Mouse (Mus musculus): ENCODE results near the gene Ide.

Ide gene

GRCm38 (mm10) chr19:37337752-37338151, at the start of gene Ide:
Ide (minus strand) TSS chr19:37337852.
- DNase-seq = no peak

DNA sequence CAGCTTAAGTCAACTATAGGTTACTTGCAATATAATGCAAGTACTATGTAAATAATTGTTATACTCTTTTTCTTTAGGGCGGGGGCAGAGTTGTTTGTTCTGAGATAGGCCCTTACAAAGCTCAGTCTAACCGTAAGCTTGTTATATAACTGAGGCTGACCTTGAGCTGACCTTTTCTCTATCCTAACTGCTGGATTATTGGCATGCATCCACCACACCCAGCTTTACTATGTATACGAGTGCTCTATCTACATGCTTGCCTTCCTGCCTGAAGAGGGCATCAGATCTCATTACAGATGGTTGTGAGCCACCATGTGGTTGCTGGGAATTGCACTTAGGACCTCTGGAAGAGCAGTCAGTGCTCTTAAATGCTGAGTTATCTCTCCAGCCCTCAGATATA, 48.5 kb upstream of the Ide start:
- DNase-seq = no peak

DNA sequence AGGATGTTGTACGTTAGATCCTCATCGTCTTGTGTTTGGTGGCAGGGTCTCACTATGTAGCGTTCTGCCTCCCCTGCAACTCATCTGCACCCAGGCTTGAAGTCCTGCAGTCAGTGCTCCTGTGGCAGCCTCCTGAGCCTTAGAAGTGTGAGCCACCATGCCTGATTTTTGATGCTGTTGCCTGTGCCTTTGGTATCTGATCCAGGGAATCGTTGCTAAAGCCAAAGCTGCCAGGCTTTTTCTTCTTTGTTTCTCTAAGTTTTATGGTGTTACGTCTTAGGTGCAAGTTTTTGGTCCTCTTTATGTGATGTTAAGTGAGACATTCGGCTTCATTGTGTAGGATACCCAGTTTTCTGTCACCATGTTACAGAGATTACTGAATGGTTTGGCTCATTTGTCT, 41.2 kb upstream of the Ide start:
- DNase-seq = no peak

GRCm38 (mm10) chr19:37377404-37377990, 39.8 kb upstream of the Ide start:
- no peak for DNase-seq

GRCm38 (mm10) chr19:37376841-37377240, 39.2 kb upstream of the Ide start:
- no peak for DNase-seq

- peak; percentile 98 for DNase-seq
These were observed 38.3 kb upstream of the Ide start, which contains the start of gene Kif11 for GRCm38 (mm10) chr19:37375755-37376615. Kif11 (plus strand) TSS chr19:37376403.

GRCm38 (mm10) chr19:37374941-37375754, 37.5 kb upstream of the Ide start:
- DNase-seq = no peak

- no peak for DNase-seq
These were observed 32.7 kb upstream of the Ide start for GRCm38 (mm10) chr19:37370356-37370755.

- no peak for DNase-seq
These were observed 32.3 kb upstream of the Ide start for GRCm38 (mm10) chr19:37369921-37370320.

DNA sequence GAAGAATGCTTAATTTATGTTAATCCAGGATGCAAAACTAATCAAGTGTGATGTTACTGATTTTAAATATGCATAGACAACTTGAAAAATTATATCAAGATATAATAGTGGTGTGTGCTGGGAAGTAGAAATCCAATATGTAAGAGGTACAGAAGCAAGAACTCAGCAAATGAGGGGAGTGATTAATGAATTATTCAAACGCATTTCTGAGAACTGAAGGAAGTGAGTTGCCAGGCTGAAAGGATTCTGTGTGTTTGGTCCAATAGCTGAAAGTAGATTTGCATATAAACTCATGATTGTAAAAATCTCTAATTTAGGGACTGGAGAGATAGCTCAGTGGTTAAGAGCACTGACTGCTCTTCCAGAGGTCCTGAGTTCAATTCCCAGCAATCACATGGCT, 31.3 kb upstream of the Ide start:
- no peak for DNase-seq

- DNase-seq = peak; percentile 75
These were observed 25.7 kb upstream of the Ide start for GRCm38 (mm10) chr19:37363128-37363939.

DNA sequence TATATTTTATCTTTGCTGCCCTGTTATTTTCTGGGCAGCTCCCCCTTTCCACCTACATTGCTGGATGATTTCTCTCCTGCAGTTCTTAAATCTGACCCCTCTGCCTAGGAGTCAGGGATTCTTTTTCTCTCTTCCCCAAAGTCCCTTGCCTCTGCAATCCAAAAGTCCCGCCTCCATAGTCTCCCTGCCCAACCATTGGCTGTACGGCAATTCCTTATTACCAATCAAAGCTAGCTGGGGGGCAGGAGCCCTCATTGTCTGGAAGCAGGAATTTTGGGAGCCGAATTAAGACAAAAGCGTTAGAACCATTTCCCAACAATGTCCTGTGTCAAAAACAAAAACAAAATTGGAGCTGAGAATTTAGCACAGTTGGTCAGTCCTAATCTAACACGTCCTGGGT, 24.9 kb upstream of the Ide start:
- DNase-seq = peak; percentile 17

DNA sequence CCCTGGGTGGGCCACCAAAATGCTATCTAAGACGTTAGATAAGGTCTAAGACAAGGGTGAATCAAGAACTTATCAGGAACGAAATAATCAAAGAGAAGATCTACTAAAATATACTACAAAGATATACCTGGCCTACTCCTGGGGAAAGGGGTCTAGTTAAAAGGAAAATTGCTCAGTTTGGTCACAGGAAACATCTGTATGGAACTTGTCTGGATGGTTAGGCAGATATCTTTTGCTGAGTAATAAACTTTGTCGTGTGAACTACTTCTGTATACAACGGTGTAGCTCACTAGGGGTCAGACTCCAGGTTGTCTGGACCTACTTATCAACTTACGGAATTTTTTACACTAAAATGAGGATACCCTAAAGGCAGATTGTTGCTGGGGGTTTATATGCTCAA, 22.4 kb upstream of the Ide start:
- no peak for DNase-seq

- DNase-seq = no peak
These were observed 15.7 kb upstream of the Ide start for GRCm38 (mm10) chr19:37353331-37353730.

- DNase-seq = no peak
These were observed 15.1 kb upstream of the Ide start for GRCm38 (mm10) chr19:37352756-37353155.

DNA sequence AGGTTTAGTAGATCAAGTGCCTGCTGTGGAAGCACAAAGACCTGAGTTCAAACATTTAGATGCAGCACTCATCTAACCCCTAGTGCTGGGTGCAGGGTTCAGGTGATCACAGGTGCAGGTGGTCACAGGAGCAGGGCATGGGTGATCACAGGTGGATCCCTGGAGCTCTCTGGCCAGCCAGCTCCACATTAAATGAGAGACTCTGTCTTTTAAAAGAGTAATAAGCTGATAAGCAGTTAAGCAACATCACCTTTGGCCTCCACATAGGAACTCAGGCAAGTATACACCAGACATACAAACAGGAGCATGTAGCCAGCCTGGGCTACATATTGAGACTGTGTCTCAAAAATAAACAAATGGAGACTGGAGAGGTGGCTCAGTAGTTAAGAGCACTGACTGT, 11.3 kb upstream of the Ide start:
- no peak for DNase-seq

GRCm38 (mm10) chr19:37348331-37348730, 10.7 kb upstream of the Ide start:
- no peak for DNase-seq

DNA sequence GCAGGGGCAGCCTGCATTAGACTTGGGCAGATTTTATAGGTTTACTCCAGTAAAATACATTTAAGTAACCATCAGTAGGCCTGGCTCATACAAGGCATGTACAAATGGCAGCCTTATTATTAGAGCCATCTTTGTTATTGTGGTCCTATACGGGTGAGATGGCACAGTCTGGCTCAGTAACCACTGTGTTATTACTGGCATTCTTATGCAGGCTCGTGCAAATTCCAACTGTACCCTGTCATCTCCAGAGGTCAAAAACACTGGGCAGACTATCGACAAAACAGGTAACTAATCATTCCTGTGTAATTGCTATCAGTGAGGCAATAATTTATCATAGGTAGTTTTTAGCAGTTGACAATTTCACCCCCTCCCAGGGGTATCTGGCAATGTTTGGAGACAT, 8.6 kb upstream of the Ide start:
- DNase-seq = no peak

- no peak for DNase-seq
These were observed 6.2 kb upstream of the Ide start for GRCm38 (mm10) chr19:37343899-37344298.

DNA sequence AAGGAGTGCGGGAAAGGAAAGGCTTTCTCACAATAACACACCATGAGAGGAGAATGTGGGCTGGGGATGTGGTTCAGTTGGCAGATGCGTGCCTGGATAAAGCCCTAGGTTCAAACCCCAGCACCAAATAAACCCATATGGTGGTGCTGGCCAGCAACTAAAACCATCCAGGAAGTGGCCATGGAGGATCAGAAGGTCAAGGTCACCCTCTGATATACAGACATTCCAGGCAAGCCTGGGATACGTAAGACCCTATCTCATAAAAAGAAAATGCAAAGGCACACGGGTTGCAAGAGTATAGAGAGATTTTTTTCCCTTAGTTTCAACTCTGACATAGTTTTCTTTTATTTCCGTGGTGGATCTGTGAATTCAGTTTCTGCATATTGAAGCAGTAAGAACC, 3.3 kb upstream of the Ide start:
- no peak for DNase-seq

- no peak for DNase-seq
These were observed 2.8 kb upstream of the Ide start for GRCm38 (mm10) chr19:37340495-37340894.

DNA sequence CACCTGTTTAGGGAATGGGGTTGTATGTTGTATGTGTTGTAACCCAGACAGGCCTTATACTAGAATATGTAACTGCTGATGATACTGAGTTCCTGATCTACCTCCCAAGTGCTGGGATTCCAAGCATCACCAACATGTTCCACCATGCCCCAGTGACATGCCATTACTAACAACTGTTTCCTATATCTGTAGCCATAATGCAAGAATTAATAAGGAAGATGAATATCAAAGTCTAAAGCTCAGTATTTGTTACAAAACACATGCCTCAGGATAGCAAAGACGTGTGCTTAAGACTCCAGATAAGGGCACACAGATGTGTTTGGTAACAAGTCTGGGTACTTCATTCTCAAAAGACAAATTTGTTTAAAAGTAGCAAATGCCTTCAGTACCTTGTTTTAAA, 2.3 kb downstream of the Ide start:
- DNase-seq = no peak

- no peak for DNase-seq
These were observed 4.3 kb downstream of the Ide start for GRCm38 (mm10) chr19:37333357-37333756.
